Mouse (Mus musculus) lung, postnatal 10 days (tissue): ENCODE results near the gene Tsga10ip.
"Not testable (repeated sequence)": the region's sequence is repeated elsewhere in the genome, so short reads cannot be mapped to it uniquely, and the experiment has no call there.

Experiments
- DNase-seq: peaks from one replicate; pipeline ENCODE4 v3.0.0; 2021

Gene Tsga10ip

DNA sequence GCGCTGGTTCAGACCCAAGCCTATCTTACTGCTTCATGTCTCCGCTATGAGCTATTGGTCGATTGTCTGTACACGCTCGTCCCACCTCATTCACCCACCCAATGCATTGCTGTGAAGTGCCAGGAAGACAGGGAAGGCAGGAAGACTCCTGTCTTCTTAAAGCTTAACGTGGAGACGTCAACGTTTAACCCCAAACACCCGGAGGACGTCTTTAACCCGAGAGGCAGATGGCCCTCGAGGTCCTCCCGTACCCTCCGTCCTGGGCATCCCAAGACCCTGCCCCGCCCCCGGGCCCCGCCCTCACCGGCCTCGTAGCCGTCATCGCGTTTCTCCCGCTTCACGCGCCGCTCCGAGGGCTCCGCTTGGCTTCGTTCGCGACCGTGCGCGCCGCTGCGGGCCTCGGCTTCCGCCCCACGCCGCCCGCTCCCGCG is 14.3 kb downstream of the Tsga10ip start:
- DNase-seq, result peak; percentile 56

DNA sequence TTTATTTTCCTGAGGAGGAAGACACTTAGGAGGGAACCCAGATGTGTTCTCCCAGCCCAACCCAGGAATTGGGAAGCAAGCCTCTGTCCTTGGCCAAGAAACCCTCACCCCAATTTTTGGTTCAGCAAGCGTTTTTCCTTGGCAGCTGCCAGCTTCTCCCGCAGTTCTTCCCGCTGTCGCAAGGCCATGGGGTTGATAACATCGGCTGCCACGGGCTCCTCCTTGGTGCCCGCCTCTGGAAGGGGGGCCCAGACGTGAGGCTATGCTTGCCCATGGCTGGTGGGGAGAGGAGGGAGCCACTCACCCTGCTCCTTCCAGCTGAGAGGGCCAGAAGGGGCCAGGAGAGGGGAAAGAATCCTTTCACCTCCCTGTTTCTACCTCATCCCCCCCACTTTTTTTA is 17.6 kb downstream of the Tsga10ip start:
- no peak for DNase-seq

DNA sequence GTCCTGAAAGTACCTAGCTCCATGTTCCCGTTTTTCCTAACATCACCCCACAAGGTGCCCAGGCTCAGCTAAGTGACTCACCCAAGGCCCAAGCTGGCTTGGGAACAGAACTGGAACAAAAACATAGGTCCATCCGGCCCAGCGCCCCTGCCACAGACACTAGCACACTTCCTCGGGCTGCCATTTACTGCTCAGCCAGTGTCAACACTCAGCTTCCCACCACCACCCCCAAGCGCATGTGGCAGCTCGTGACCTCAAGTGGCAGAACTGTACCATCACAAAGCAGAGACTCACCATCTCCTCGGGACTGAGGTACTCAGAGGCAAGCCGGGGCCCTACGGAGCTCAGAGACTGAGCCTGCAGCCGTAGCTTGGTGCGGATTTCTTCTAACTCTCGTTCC is 19.0 kb downstream of the Tsga10ip start:
- DNase-seq, result no peak

DNA sequence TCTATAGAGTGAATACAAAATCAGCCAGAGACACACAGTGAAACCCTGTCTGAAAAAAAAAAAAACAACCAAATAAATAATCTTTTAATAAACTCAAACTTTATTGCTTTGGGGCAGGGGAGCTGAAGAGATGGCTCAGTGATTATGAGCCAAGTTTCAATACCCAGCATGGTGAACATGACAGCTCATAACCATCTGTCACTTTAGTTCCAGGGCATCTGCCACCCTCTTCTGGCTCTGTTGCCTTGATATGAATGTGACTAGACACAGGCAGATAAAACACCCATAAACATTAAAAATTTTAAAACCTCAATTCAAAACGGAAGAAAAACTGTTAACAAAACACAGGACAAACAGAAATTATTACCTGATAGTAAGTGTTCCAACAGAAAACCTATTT is 24.9 kb downstream of the Tsga10ip start:
- no peak for DNase-seq

- no peak for DNase-seq
These were observed 27.6 kb downstream of the Tsga10ip start for GRCm38 (mm10) chr19:5374748-5375147.

GRCm38 (mm10) chr19:5374177-5374576 is 28.1 kb downstream of the Tsga10ip start:
- DNase-seq, result no peak

GRCm38 (mm10) chr19:5372724-5373123 is 29.6 kb downstream of the Tsga10ip start:
- DNase-seq, result no peak

- DNase-seq, result no peak
These were observed 31.4 kb downstream of the Tsga10ip start for GRCm38 (mm10) chr19:5370932-5371331.

DNA sequence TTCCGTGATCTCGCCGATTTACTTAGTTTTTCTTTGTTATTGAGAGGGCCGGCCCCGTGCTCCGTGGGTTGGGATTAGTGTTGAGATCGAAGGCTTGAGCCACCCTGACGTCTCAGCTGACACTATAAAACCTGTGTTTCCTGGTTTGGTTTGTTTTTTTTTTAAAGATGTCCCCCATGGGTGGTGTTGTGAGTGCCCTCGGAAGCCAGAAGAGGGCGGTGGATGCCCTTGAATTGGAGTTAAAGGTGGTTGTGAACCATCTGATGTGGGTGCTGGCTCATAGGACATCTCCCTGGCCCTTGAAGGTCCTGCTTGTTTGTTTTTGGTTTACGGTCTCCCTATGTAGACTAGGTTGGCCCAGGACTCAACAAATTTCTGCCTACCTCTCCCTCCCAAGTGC is 34.9 kb downstream of the Tsga10ip start:
- DNase-seq, result peak; percentile 34

DNA sequence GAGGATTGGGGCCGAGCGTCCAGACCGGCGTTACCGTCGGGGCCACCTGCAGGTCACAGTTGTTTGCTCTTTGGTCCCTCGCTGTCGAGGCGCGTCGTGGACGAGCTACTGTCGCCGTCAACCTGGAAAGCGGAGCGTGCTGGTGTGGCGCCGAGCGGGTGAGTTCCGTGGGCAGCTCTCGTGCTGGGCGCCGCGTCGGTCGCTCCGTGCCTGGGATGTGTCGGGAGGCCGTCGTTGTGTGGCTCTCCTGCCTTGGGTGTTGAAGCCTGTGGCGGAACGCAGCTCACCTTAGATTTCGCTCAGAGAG is 35.3 kb downstream of the Tsga10ip start, which contains the start of gene Banf1:
Banf1 (minus strand) TSS at position 116 of the 307 bp plus-strand sequence.
- DNase-seq, result no peak

GRCm38 (mm10) chr19:5366175-5367052 is 35.9 kb downstream of the Tsga10ip start, which contains the start of gene Eif1ad:
TSS of gene Eif1ad (plus strand) at chr19:5366741.
- peak; percentile 96 for DNase-seq

DNA sequence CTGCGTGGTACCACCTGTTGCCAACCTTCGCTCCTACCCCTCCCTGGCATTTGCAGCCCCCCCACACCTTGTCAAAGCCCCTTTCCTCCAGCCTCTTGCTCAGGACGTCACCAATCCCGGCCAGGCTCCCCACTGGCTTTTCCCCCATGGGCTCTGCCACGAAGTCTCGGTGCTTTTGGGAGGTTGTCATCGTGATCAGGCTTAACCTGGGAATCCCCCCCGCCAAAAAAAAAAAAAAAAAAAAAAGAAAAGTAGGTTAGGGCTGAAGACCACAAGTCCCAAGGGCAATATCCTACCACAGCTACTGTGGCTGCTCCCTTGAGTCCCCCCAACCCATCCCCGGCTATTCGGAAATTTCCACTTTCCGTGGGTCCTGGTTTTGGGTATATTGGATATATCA is 36.6 kb downstream of the Tsga10ip start:
- DNase-seq, result no peak

GRCm38 (mm10) chr19:5364124-5364523 is 38.2 kb downstream of the Tsga10ip start:
- DNase-seq, result no peak

- DNase-seq, result no peak
These were observed 40.1 kb downstream of the Tsga10ip start for GRCm38 (mm10) chr19:5362186-5362585.

- no peak for DNase-seq
These were observed 46.2 kb downstream of the Tsga10ip start for GRCm38 (mm10) chr19:5356080-5356479.

- DNase-seq, result no peak
These were observed 48.7 kb downstream of the Tsga10ip start for GRCm38 (mm10) chr19:5353609-5354008.

DNA sequence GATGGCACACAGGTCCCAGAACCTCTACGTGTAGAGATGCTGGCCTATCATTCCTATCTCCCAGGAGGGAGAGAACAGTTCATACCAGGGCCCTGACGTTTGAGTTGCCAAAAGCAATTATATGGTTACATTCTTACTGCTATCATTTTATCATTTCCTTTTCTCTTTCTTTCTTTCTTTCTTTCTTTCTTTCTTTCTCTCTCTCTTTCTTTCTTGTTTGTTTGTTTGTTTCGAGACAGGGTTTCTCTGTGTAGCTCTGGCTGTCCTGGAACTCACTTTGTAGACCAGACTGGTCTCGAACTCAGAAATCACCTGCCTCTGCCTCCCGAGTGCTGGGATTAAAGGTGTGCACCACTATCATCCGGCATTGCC is 52.8 kb downstream of the Tsga10ip start, which contains the start of gene Cst6:
Cst6 (minus strand) TSS at position 73 of the 372 bp plus-strand sequence.
- not testable (repeated sequence) for DNase-seq

GRCm38 (mm10) chr19:5348526-5349501 is 53.5 kb downstream of the Tsga10ip start:
- peak; percentile 22 for DNase-seq

GRCm38 (mm10) chr19:5348064-5348463 is 54.3 kb downstream of the Tsga10ip start:
- DNase-seq, result no peak

DNA sequence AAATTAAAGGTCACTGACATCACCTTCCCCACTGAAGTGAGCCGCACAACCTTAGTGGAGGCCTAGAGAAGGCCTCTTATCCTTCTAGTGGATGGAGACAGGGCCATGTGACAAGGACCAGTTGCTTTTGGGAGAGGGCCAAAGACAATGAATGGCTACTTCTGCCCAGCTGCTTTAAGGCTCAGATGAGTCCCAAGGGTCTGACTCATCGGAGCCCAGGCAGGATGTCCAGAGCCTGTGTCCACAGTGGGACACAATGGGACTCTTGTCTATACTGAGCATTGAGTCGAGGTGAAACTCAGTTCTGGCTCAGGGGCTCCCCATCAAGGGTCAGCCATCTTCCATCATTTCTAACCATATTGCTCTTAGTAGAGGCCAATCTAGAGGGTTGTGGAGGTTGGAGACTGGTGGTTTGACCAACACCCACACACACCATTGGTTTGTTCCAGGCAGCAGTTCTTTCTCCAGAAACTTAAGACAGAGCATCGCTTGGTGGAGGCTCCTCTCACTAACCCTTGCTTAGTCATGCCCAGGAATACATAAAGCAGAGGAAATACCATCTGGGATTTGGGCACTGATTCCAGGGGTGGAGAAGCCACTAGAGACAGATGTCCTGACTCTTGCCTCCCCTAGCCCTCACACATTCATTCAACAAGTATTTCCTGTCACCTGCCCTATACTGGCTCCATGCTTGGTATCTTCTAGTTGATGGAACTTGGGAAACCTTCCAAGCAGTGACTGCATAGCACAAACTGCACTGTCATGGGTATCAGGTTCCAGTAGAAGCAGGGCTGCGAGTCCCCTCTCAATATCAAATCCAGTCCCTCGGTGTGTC is 56.8 kb downstream of the Tsga10ip start:
- no peak for DNase-seq

DNA sequence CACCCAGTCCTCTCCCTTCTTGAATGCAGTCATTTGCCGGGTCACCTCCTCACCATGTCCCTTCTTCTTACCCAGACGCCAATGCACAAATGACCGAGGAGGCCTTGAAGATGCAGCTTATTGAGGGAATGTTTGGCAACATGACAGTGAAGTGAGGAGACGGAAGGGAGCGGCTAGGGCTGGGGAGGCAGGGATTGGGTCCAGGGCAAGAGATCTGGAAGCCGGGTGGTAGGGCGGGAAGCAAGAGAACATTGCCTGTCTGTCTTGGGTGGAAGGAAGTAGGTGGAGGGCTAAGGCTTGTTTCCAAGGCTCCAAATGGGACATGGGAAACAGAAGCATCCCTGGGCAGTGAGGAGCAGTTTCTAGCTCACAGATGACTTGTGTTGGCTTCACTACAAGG is 61.0 kb downstream of the Tsga10ip start:
- DNase-seq, result no peak
